Mouse (Mus musculus) erythroblast, embryonic 14.5 days (primary cell): ENCODE measurements at regions not wholly inside any gene's neighbourhood (a gene's known extent, or its start where the extent isn't known, plus 50 kb on each side); places are given as distances from the start of the nearest gene placed in this dataset.

Source experiments
- GATA1 ChIP-seq: IDR thresholded peaks from 2 replicates; pipeline ENCODE4 v1.6.1; 2012; ENCODE audit warnings: low read length, inconsistent platforms, mixed read lengths
- TAL1 ChIP-seq: IDR thresholded peaks from 3 replicates; pipeline ENCODE4 v1.6.1; 2012; ENCODE audit warnings: low read length, inconsistent platforms, mixed read lengths

- TF ChIP-seq GATA1 (no peak), TAL1 (no peak)
These were observed 172.5 kb upstream of the Mctp2 start for GRCm38 (mm10) chr7:72478936-72479335.
